Mouse (Mus musculus): ENCODE measurements around the gene Ccz1. TPM values are rescaled to one million over a fixed set of nuclear protein-coding genes. Genes with fewer than 3 reads are reported as not detected.
A peak's percentile ranks its signal among the peaks of the same experiment; 100 is the strongest.

Ccz1 gene
- polyA plus RNA-seq (2014; fragmentation: Nextera tagmentation; extraction: Ambion mirVana): 69.6 and 76.1 TPM in 2 replicates

GRCm38 (mm10) chr5:144014551-144015311 lies at the start of gene Ccz1:
TSS of gene Ccz1 (minus strand) at chr5:144014877.
- H3K9ac ChIP-seq (ENCODE audit: low read depth, low read length): peak within 1 kb of the TSS; percentile 92
- no peaks in the 10 kb centered on the region for H3K27me3 ChIP-seq (replicated peaks; ENCODE audit: control insufficient read depth, insufficient read depth, low read length)
- H3K27ac ChIP-seq (replicated peaks; ENCODE audit: low read depth, low read length): peak within 1 kb of the TSS; percentile 86
- peak within 1 kb of the TSS; percentile 92 for H3K4me3 ChIP-seq (ENCODE audit: low read depth, low read length)
- DNase-seq (ENCODE audit: low spot score): peak; percentile 96
- no peaks in the 10 kb centered on the region for H3K4me1 ChIP-seq (ENCODE audit: control insufficient read depth, insufficient read depth, low read length)
- H3K4me2 ChIP-seq (ENCODE audit: low read depth, low read length): peak within 1 kb of the TSS; percentile 57
- peaks cover 28% of the 10 kb centered on the region for H3K36me3 ChIP-seq (ENCODE audit: control insufficient read depth, insufficient read depth, low read length)
- no peaks in the 10 kb centered on the region for H3K9me3 ChIP-seq (ENCODE audit: control insufficient read depth, low read length)
- ATAC-seq (ENCODE audit: low read depth): peak; percentile 99
- WGBS: 4% methylated on average over 33 of the region's 47 CpGs

GRCm38 (mm10) chr5:144064093-144064492 lies 49.4 kb upstream of the Ccz1 start:
- no peak overlapping the region for H3K27ac ChIP-seq (replicated peaks; ENCODE audit: low read depth, low read length)
- no peak overlapping the region for H3K4me2 ChIP-seq (ENCODE audit: low read depth, low read length)
- H3K27me3 ChIP-seq (replicated peaks; ENCODE audit: control insufficient read depth, insufficient read depth, low read length): no peaks in the 10 kb centered on the region
- no peak overlapping the region for H3K9ac ChIP-seq (ENCODE audit: low read depth, low read length)
- H3K4me1 ChIP-seq (ENCODE audit: control insufficient read depth, insufficient read depth, low read length): no peaks in the 10 kb centered on the region
- ATAC-seq (ENCODE audit: low read depth) (no peak), DNase-seq (ENCODE audit: low spot score) (no peak)
- no peak overlapping the region for H3K4me3 ChIP-seq (ENCODE audit: low read depth, low read length)
- H3K9me3 ChIP-seq (ENCODE audit: control insufficient read depth, low read length): no peaks in the 10 kb centered on the region
- WGBS: 73% methylated on average over 5 of the region's 5 CpGs
- no peaks in the 10 kb centered on the region for H3K36me3 ChIP-seq (ENCODE audit: control insufficient read depth, insufficient read depth, low read length)

GRCm38 (mm10) chr5:144054340-144054739 lies 39.7 kb upstream of the Ccz1 start:
- Histone ChIP-seq H3K27me3 (replicated peaks; ENCODE audit: control insufficient read depth, insufficient read depth, low read length) (no peaks in the 10 kb centered on the region), H3K9ac (ENCODE audit: low read depth, low read length) (no peak overlapping the region), H3K4me3 (ENCODE audit: low read depth, low read length) (no peak overlapping the region)

GRCm38 (mm10) chr5:144053450-144053849 lies 38.8 kb upstream of the Ccz1 start:
- DNase-seq (ENCODE audit: low spot score) (no peak), ATAC-seq (ENCODE audit: low read depth) (no peak)
- Histone ChIP-seq H3K4me1 (ENCODE audit: control insufficient read depth, insufficient read depth, low read length) (no peaks in the 10 kb centered on the region), H3K36me3 (ENCODE audit: control insufficient read depth, insufficient read depth, low read length) (no peaks in the 10 kb centered on the region), H3K4me2 (ENCODE audit: low read depth, low read length) (no peak overlapping the region), H3K4me3 (ENCODE audit: low read depth, low read length) (no peak overlapping the region), H3K9me3 (ENCODE audit: control insufficient read depth, low read length) (no peaks in the 10 kb centered on the region), H3K27ac (replicated peaks; ENCODE audit: low read depth, low read length) (no peak overlapping the region), H3K27me3 (replicated peaks; ENCODE audit: control insufficient read depth, insufficient read depth, low read length) (no peaks in the 10 kb centered on the region), H3K9ac (ENCODE audit: low read depth, low read length) (no peak overlapping the region)
- 62% methylated on average over 3 of the region's 3 CpGs for WGBS

More at GRCm38 (mm10) chr5:144054340-144054739, 39.7 kb upstream of the Ccz1 start:
- no peaks in the 10 kb centered on the region for H3K36me3 ChIP-seq (ENCODE audit: control insufficient read depth, insufficient read depth, low read length)
- H3K4me2 ChIP-seq (ENCODE audit: low read depth, low read length): no peak overlapping the region
- no peak overlapping the region for H3K27ac ChIP-seq (replicated peaks; ENCODE audit: low read depth, low read length)
- 88% methylated on average over 6 of the region's 6 CpGs for WGBS
- no peaks in the 10 kb centered on the region for H3K9me3 ChIP-seq (ENCODE audit: control insufficient read depth, low read length)
- ATAC-seq (ENCODE audit: low read depth): no peak
- no peaks in the 10 kb centered on the region for H3K4me1 ChIP-seq (ENCODE audit: control insufficient read depth, insufficient read depth, low read length)
- DNase-seq (ENCODE audit: low spot score): no peak

GRCm38 (mm10) chr5:144051268-144051667 lies 36.6 kb upstream of the Ccz1 start:
- Histone ChIP-seq H3K4me3 (ENCODE audit: low read depth, low read length) (no peak overlapping the region), H3K27me3 (replicated peaks; ENCODE audit: control insufficient read depth, insufficient read depth, low read length) (no peaks in the 10 kb centered on the region), H3K4me1 (ENCODE audit: control insufficient read depth, insufficient read depth, low read length) (no peaks in the 10 kb centered on the region), H3K9me3 (ENCODE audit: control insufficient read depth, low read length) (no peaks in the 10 kb centered on the region), H3K9ac (ENCODE audit: low read depth, low read length) (no peak overlapping the region), H3K27ac (replicated peaks; ENCODE audit: low read depth, low read length) (no peak overlapping the region), H3K36me3 (ENCODE audit: control insufficient read depth, insufficient read depth, low read length) (no peaks in the 10 kb centered on the region), H3K4me2 (ENCODE audit: low read depth, low read length) (no peak overlapping the region)
- DNase-seq (ENCODE audit: low spot score): no peak
- ATAC-seq (ENCODE audit: low read depth): no peak

- no peak overlapping the region for H3K4me3 ChIP-seq (ENCODE audit: low read depth, low read length)
- WGBS: 73% methylated on average over 3 of the region's 3 CpGs
- H3K27ac ChIP-seq (replicated peaks; ENCODE audit: low read depth, low read length): no peak overlapping the region
- H3K4me2 ChIP-seq (ENCODE audit: low read depth, low read length): no peak overlapping the region
- no peak for ATAC-seq (ENCODE audit: low read depth)
- no peaks in the 10 kb centered on the region for H3K9me3 ChIP-seq (ENCODE audit: control insufficient read depth, low read length)
- H3K4me1 ChIP-seq (ENCODE audit: control insufficient read depth, insufficient read depth, low read length): no peaks in the 10 kb centered on the region
- H3K27me3 ChIP-seq (replicated peaks; ENCODE audit: control insufficient read depth, insufficient read depth, low read length): no peaks in the 10 kb centered on the region
- H3K36me3 ChIP-seq (ENCODE audit: control insufficient read depth, insufficient read depth, low read length): no peaks in the 10 kb centered on the region
- DNase-seq (ENCODE audit: low spot score): no peak
- no peak overlapping the region for H3K9ac ChIP-seq (ENCODE audit: low read depth, low read length)
These were observed 35.2 kb upstream of the Ccz1 start for GRCm38 (mm10) chr5:144049881-144050280.

- Histone ChIP-seq H3K4me2 (ENCODE audit: low read depth, low read length) (peak overlapping the region; percentile 18; the same call in 1 of the 2 replicates), H3K36me3 (ENCODE audit: control insufficient read depth, insufficient read depth, low read length) (no peaks in the 10 kb centered on the region), H3K27ac (replicated peaks; ENCODE audit: low read depth, low read length) (no peak overlapping the region), H3K4me3 (ENCODE audit: low read depth, low read length) (no peak overlapping the region), H3K9me3 (ENCODE audit: control insufficient read depth, low read length) (no peaks in the 10 kb centered on the region), H3K27me3 (replicated peaks; ENCODE audit: control insufficient read depth, insufficient read depth, low read length) (no peaks in the 10 kb centered on the region), H3K9ac (ENCODE audit: low read depth, low read length) (0 out of 2 replicates have a peak overlapping the region, but pooled peaks have one; percentile 8), H3K4me1 (ENCODE audit: control insufficient read depth, insufficient read depth, low read length) (no peaks in the 10 kb centered on the region)
- ATAC-seq (ENCODE audit: low read depth) (no peak), DNase-seq (ENCODE audit: low spot score) (no peak)
- WGBS: 52% methylated on average over 13 of the region's 13 CpGs
These were observed 32.6 kb upstream of the Ccz1 start for GRCm38 (mm10) chr5:144047324-144047723.

- Histone ChIP-seq H3K36me3 (ENCODE audit: control insufficient read depth, insufficient read depth, low read length) (no peaks in the 10 kb centered on the region), H3K9me3 (ENCODE audit: control insufficient read depth, low read length) (no peaks in the 10 kb centered on the region), H3K9ac (ENCODE audit: low read depth, low read length) (no peak overlapping the region), H3K27me3 (replicated peaks; ENCODE audit: control insufficient read depth, insufficient read depth, low read length) (no peaks in the 10 kb centered on the region), H3K4me1 (ENCODE audit: control insufficient read depth, insufficient read depth, low read length) (no peaks in the 10 kb centered on the region), H3K4me2 (ENCODE audit: low read depth, low read length) (no peak overlapping the region), H3K4me3 (ENCODE audit: low read depth, low read length) (no peak overlapping the region), H3K27ac (replicated peaks; ENCODE audit: low read depth, low read length) (no peak overlapping the region)
- 86% methylated on average over 11 of the region's 11 CpGs for WGBS
- ATAC-seq (ENCODE audit: low read depth): no peak
- no peak for DNase-seq (ENCODE audit: low spot score)
These were observed 28.5 kb upstream of the Ccz1 start for GRCm38 (mm10) chr5:144043166-144043565.

Measured in embryonic facial prominence, embryonic 14.5 days (tissue).